Comparison of ENCODE assay signal across 19 mouse cellular contexts in genomic region chr8:80952973-80953372, GRCm38 (mm10).
DNase-seq lines count a peak whose midpoint lies in the region; ATAC-seq lines count a peak whose summit lies in the region.
"Had no signal": no experiment of that assay in that cellular context is flagged by ENCODE, and none has a peak within 500 bp of the region (broad histone marks: within the 10 kb centered on the region; RNA-seq: fewer than 3 reads in every experiment).

No protein-coding gene starts in this region.

- H3K27ac ChIP-seq in neural tube, embryonic 13.5 days (replicated peaks), result peak overlapping the region; percentile 54
- H3K27ac ChIP-seq in macrophage, result peak overlapping the region; percentile 75
- no peak overlapping the region for H3K27ac ChIP-seq in neural tube, embryonic 15.5 days (replicated peaks)
- H3K27ac ChIP-seq in liver, embryonic 11.5 days (ENCODE audit: low read depth, low read length), result no peak overlapping the region
- H3K27ac ChIP-seq: embryonic facial prominence, embryonic 13.5 days; embryonic facial prominence, embryonic 15.5 days; forebrain, embryonic 10.5 days; forebrain, embryonic 12.5 days had no signal

- no peak overlapping the region for H3K4me3 ChIP-seq in neural tube, embryonic 13.5 days
- no peak overlapping the region for H3K4me3 ChIP-seq in macrophage (ENCODE audit: inconsistent target)
- no peak overlapping the region for H3K4me3 ChIP-seq in neural tube, embryonic 15.5 days (replicated peaks)
- no peak overlapping the region for H3K4me3 ChIP-seq in liver, embryonic 11.5 days (ENCODE audit: low read depth, low read length)
- H3K4me3 ChIP-seq: embryonic facial prominence, embryonic 13.5 days; embryonic facial prominence, embryonic 15.5 days; erythroblast, embryonic 14.5 days; forebrain, embryonic 10.5 days; forebrain, embryonic 12.5 days had no signal

- H3K4me1 ChIP-seq in neural tube, embryonic 13.5 days (replicated peaks), result peaks cover 17% of the 10 kb centered on the region
- peaks cover 7% of the 10 kb centered on the region; the same call in 1 of the 2 replicates for H3K4me1 ChIP-seq in neural tube, embryonic 15.5 days
- peaks cover 6% of the 10 kb centered on the region; the same call in 1 of the 2 replicates for H3K4me1 ChIP-seq in liver, embryonic 11.5 days (replicated peaks; ENCODE audit: control insufficient read depth, insufficient read depth, low read length)

- no peak overlapping the region for H3K9ac ChIP-seq in neural tube, embryonic 13.5 days
- no peak overlapping the region for H3K9ac ChIP-seq in neural tube, embryonic 15.5 days (replicated peaks)
- no peak overlapping the region for H3K9ac ChIP-seq in liver, embryonic 11.5 days (ENCODE audit: low read depth, low read length)
- H3K9ac ChIP-seq: embryonic facial prominence, embryonic 13.5 days; embryonic facial prominence, embryonic 15.5 days; forebrain, embryonic 12.5 days had no signal

- no peak for DNase-seq in neural tube, embryonic 10.5 days (ENCODE audit: extremely low spot score, low spot score)
- DNase-seq in liver, embryonic 11.5 days (ENCODE audit: low spot score), result no peak
- DNase-seq in cerebellum, adult 11 months, result no peak
- DNase-seq: adrenal gland, postnatal 10 days; adrenal gland, postnatal 25 days; cerebellum, adult 18-20 months; cerebellum, adult 8-10 months; cerebellum, adult 9-11 months; cerebellum, postnatal 36 days; embryo, embryonic 11 days had no signal

- H3K27me3 ChIP-seq in neural tube, embryonic 13.5 days, result no peaks in the 10 kb centered on the region
- H3K27me3 ChIP-seq in neural tube, embryonic 15.5 days (replicated peaks), result no peaks in the 10 kb centered on the region
- H3K27me3 ChIP-seq in liver, embryonic 11.5 days (replicated peaks; ENCODE audit: control insufficient read depth, insufficient read depth, low read length), result no peaks in the 10 kb centered on the region
- H3K27me3 ChIP-seq: embryonic facial prominence, embryonic 13.5 days; embryonic facial prominence, embryonic 15.5 days; forebrain, embryonic 12.5 days had no signal

- 60% methylated on average over 3 of the region's 3 CpGs for WGBS in neural tube, embryonic 13.5 days
- 92% methylated on average over 3 of the region's 3 CpGs for WGBS in macrophage (ENCODE audit: missing documents)
- WGBS in neural tube, embryonic 15.5 days, result 59% methylated on average over 3 of the region's 3 CpGs
- WGBS in liver, embryonic 11.5 days, result 79% methylated on average over 3 of the region's 3 CpGs

- no peak overlapping the region for H3K4me2 ChIP-seq in neural tube, embryonic 13.5 days
- H3K4me2 ChIP-seq in neural tube, embryonic 15.5 days, result no peak overlapping the region
- no peak overlapping the region for H3K4me2 ChIP-seq in liver, embryonic 11.5 days
- H3K4me2 ChIP-seq: embryonic facial prominence, embryonic 13.5 days; embryonic facial prominence, embryonic 15.5 days; forebrain, embryonic 12.5 days had no signal

- H3K79me2 ChIP-seq in macrophage (ENCODE audit: inconsistent target), result no peaks in the 10 kb centered on the region

- no peaks in the 10 kb centered on the region for H3K36me3 ChIP-seq in neural tube, embryonic 13.5 days
- no peaks in the 10 kb centered on the region for H3K36me3 ChIP-seq in macrophage (ENCODE audit: inconsistent target)
- H3K36me3 ChIP-seq in neural tube, embryonic 15.5 days, result no peaks in the 10 kb centered on the region
- no peaks in the 10 kb centered on the region for H3K36me3 ChIP-seq in liver, embryonic 11.5 days (ENCODE audit: control insufficient read depth, insufficient read depth, low read length)
- H3K36me3 ChIP-seq: embryonic facial prominence, embryonic 13.5 days; embryonic facial prominence, embryonic 15.5 days; forebrain, embryonic 10.5 days; forebrain, embryonic 12.5 days had no signal

- H3K9me3 ChIP-seq in neural tube, embryonic 13.5 days, result peaks cover 5% of the 10 kb centered on the region; the same call in 1 of the 2 replicates
- H3K9me3 ChIP-seq in neural tube, embryonic 15.5 days (replicated peaks), result peaks cover 7% of the 10 kb centered on the region; the same call in 1 of the 2 replicates
- peaks cover 2% of the 10 kb centered on the region; the same call in 1 of the 2 replicates for H3K9me3 ChIP-seq in liver, embryonic 11.5 days (ENCODE audit: control insufficient read depth, low read length)

- peak; percentile 64; the same call in 1 of the 2 replicates for ATAC-seq in neural tube, embryonic 13.5 days (ENCODE audit: low read depth)
- peak; percentile 65 for ATAC-seq in neural tube, embryonic 15.5 days (ENCODE audit: low FRiP score)
- no peak for ATAC-seq in liver, embryonic 11.5 days (replicated peaks; ENCODE audit: low FRiP score)
- ATAC-seq: forebrain, embryonic 14.5 days had no signal

Comparison
In these comparisons a context has a peak if more than half of its experiments do, and no peak if none do; other contexts are left out.
1. H3K27ac ChIP-seq: peak in neural tube, embryonic 13.5 days (single experiment) and macrophage (single experiment); none in neural tube, embryonic 15.5 days (single experiment) and liver, embryonic 11.5 days (single experiment).